Mouse (Mus musculus) neural tube, embryonic 14.5 days (tissue): ENCODE data around the gene Fbxl17. TPM values are rescaled to one million over a fixed set of nuclear protein-coding genes. Genes with fewer than 3 reads are reported as not detected.

Experiments used
- ATAC-seq: fragments of 200-750 bp; cut with Nextera tagmentation; 2 replicates; pipeline ENCODE4 v1.8.0; 2017; ENCODE audit warnings: low read depth, mild to moderate bottlenecking, moderate TSS enrichment, moderate library complexity
- H3K27ac ChIP-seq: fragments of 300-500 bp; sonication (generic); 2 replicates; pipeline ENCODE4 v1.5.1; 2014; ENCODE audit warnings: low read depth, mild to moderate bottlenecking, control low read depth, low read length, moderate library complexity, mixed read lengths
- H3K27me3 ChIP-seq: fragments of 300-500 bp; sonication (generic); 2 replicates; pipeline ENCODE4 v1.6.1; 2014; ENCODE audit warnings: low read length; ENCODE audit not compliant: control insufficient read depth, insufficient read depth
- H3K36me3 ChIP-seq: fragments of 300-500 bp; sonication (generic); 2 replicates; pipeline ENCODE4 v1.6.1; 2014; ENCODE audit warnings: low read length, mixed read lengths; ENCODE audit not compliant: control insufficient read depth, insufficient read depth
- H3K4me1 ChIP-seq: fragments of 300-500 bp; sonication (generic); 2 replicates; pipeline ENCODE4 v1.6.1; 2014; ENCODE audit warnings: low read length; ENCODE audit not compliant: control insufficient read depth, insufficient read depth
- H3K4me2 ChIP-seq: fragments of 300-500 bp; sonication (generic); 2 replicates; pipeline ENCODE4 v1.6.1; 2014; ENCODE audit warnings: mild to moderate bottlenecking, low read depth, low read length, control low read depth
- H3K4me3 ChIP-seq: fragments of 300-500 bp; sonication (generic); 2 replicates; pipeline ENCODE4 v1.5.1; 2014; ENCODE audit warnings: low read depth, low read length, control low read depth, mixed read lengths
- H3K9ac ChIP-seq: fragments of 300-500 bp; sonication (generic); replicated peaks from 2 replicates; pipeline ENCODE4 v1.6.1; 2014; ENCODE audit warnings: low read depth, mild to moderate bottlenecking, control low read depth, low read length, mixed read lengths
- H3K9me3 ChIP-seq: fragments of 300-500 bp; sonication (generic); 2 replicates; pipeline ENCODE4 v1.6.1; 2016; ENCODE audit warnings: low read length; ENCODE audit not compliant: control insufficient read depth
- WGBS: fragments of 180-500 bp; shearing (Covaris S2); extraction: QIAGEN DNeasy Blood & Tissue Kit; methylation state at CpG from one replicate; pipeline ENCODE4 v1.1.7; 2014; 5-methylcytosine and 5-hydroxymethylcytosine counted together
- polyA plus RNA-seq: library from polyadenylated mRNA; unstranded; fragments of >200 nt; fragmentation: Nextera tagmentation; extraction: Ambion mirVana; gene quantifications from 2 replicates; pipeline ENCODE4 v1.2.1, GENCODE M21; 2014

Fbxl17 gene
- polyA plus RNA-seq, 1 experiment from 2014 or later = 17.4 TPM

GRCm38 (mm10) chr17:63364605-63365004, 135.2 kb downstream of the Fbxl17 start:
- Histone ChIP-seq H3K4me3 (no peak overlapping the region), H3K9me3 (no peaks in the 10 kb centered on the region), H3K36me3 (no peaks in the 10 kb centered on the region), H3K9ac (no peak overlapping the region), H3K4me2 (no peak overlapping the region), H3K4me1 (no peaks in the 10 kb centered on the region), H3K27me3 (no peaks in the 10 kb centered on the region), H3K27ac (no peak overlapping the region)
- WGBS = 95% methylated on average over 7 of the region's 7 CpGs
- ATAC-seq = no peak

GRCm38 (mm10) chr17:63362196-63362595, 137.6 kb downstream of the Fbxl17 start:
- H3K4me3 ChIP-seq = no peak overlapping the region
- no peak for ATAC-seq
- no peak overlapping the region for H3K9ac ChIP-seq

GRCm38 (mm10) chr17:63361679-63362078, 138.1 kb downstream of the Fbxl17 start:
- Histone ChIP-seq H3K4me1 (no peaks in the 10 kb centered on the region), H3K4me2 (no peak overlapping the region), H3K27me3 (no peaks in the 10 kb centered on the region), H3K27ac (no peak overlapping the region), H3K9ac (no peak overlapping the region), H3K4me3 (no peak overlapping the region), H3K9me3 (no peaks in the 10 kb centered on the region), H3K36me3 (no peaks in the 10 kb centered on the region)
- WGBS = 94% methylated on average over 9 of the region's 9 CpGs
- no peak for ATAC-seq

More at GRCm38 (mm10) chr17:63362196-63362595, 137.6 kb downstream of the Fbxl17 start:
- no peaks in the 10 kb centered on the region for H3K27me3 ChIP-seq
- H3K36me3 ChIP-seq = no peaks in the 10 kb centered on the region
- H3K27ac ChIP-seq = no peak overlapping the region
- H3K4me2 ChIP-seq = no peak overlapping the region
- no peaks in the 10 kb centered on the region for H3K9me3 ChIP-seq
- H3K4me1 ChIP-seq = no peaks in the 10 kb centered on the region
- WGBS = 76% methylated on average over 3 of the region's 3 CpGs

DNA sequence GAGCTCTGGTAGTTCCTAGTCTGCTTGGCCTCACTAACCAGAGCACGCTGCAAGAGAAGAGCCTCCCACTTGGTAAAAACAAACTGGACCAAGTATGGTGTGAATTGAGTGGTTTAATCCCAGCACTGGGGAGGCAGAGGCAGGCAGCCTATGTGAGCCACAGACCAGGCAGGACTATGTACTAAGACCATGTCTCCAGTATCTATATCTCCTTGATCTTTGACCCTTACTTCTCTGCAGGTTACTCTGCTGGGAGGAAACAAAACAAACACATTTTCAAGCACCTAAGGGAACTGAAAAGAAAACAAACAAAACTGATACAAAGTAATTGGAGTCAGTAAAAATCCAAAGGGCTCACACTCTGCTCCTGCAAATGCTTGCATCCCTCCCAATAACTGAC, 141.0 kb downstream of the Fbxl17 start:
- H3K27me3 ChIP-seq = no peaks in the 10 kb centered on the region
- H3K36me3 ChIP-seq = no peaks in the 10 kb centered on the region
- no peaks in the 10 kb centered on the region for H3K4me1 ChIP-seq
- H3K27ac ChIP-seq = no peak overlapping the region
- no peaks in the 10 kb centered on the region for H3K9me3 ChIP-seq
- ATAC-seq = no peak
- WGBS = 100% methylated on average over 1 of the region's 1 CpGs
- no peak overlapping the region for H3K4me2 ChIP-seq
- no peak overlapping the region for H3K4me3 ChIP-seq
- no peak overlapping the region for H3K9ac ChIP-seq

DNA sequence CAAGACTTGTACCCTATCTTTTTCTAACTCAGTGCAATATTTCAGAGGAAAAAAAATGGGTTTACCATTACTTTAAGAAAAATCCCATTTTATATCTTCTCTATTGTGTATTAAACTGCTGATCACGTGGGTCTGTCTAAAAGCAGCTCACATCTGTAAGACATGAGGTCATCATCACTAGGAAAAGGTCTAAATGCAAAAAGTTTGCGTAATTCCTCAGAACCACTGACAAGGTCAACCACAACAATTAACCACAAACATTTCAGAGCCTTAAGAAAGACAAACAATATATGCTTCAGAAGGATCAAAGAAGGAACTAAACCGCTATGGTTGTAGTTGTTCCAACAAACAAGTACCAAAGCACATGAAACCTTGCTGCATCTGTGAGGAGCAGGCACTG, 143.6 kb downstream of the Fbxl17 start:
- H3K9ac ChIP-seq = no peak overlapping the region
- H3K4me3 ChIP-seq = no peak overlapping the region
- H3K27me3 ChIP-seq = no peaks in the 10 kb centered on the region
- H3K4me2 ChIP-seq = no peak overlapping the region
- no peaks in the 10 kb centered on the region for H3K36me3 ChIP-seq
- WGBS = 86% methylated on average over 3 of the region's 3 CpGs
- no peaks in the 10 kb centered on the region for H3K4me1 ChIP-seq
- ATAC-seq = no peak
- no peak overlapping the region for H3K27ac ChIP-seq
- H3K9me3 ChIP-seq = no peaks in the 10 kb centered on the region

- Histone ChIP-seq H3K4me3 (no peak overlapping the region), H3K27ac (no peak overlapping the region), H3K9me3 (no peaks in the 10 kb centered on the region), H3K4me2 (no peak overlapping the region), H3K36me3 (no peaks in the 10 kb centered on the region), H3K27me3 (no peaks in the 10 kb centered on the region), H3K9ac (no peak overlapping the region), H3K4me1 (no peaks in the 10 kb centered on the region)
- 76% methylated on average over 6 of the region's 6 CpGs for WGBS
- ATAC-seq = peak; percentile 63; the same call in 1 of the 2 replicates
Observed at GRCm38 (mm10) chr17:63352634-63353195, 147.1 kb downstream of the Fbxl17 start.

DNA sequence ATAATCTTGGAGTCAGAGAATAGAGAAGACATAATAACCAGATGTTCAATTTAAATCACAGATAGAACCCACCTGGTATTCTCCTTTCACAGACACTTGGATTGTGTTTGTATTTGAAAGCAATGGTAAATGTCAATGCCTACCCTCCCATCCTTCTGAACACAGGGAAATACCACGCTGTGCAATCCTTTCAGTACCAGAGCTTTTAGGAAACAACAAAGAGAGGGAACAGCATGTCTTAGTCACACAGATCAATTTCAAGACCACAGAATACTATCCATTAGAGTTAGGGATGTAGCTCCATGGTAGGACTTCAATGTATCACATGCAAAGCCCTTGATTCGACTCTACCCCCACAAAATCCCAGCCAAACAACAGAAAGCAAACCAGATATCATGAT, 148.1 kb downstream of the Fbxl17 start:
- ATAC-seq = no peak
- Histone ChIP-seq H3K9me3 (no peaks in the 10 kb centered on the region), H3K4me3 (no peak overlapping the region), H3K27ac (no peak overlapping the region), H3K36me3 (no peaks in the 10 kb centered on the region), H3K27me3 (no peaks in the 10 kb centered on the region), H3K4me2 (no peak overlapping the region), H3K9ac (no peak overlapping the region), H3K4me1 (no peaks in the 10 kb centered on the region)
- 65% methylated on average over 2 of the region's 2 CpGs for WGBS

GRCm38 (mm10) chr17:63350876-63351509, 148.8 kb downstream of the Fbxl17 start:
- WGBS = 64% methylated on average over 4 of the region's 4 CpGs
- H3K4me2 ChIP-seq = no peak overlapping the region
- H3K27ac ChIP-seq = no peak overlapping the region
- no peak overlapping the region for H3K9ac ChIP-seq
- H3K4me1 ChIP-seq = no peaks in the 10 kb centered on the region
- ATAC-seq = no peak
- H3K4me3 ChIP-seq = no peak overlapping the region
- H3K36me3 ChIP-seq = no peaks in the 10 kb centered on the region
- no peaks in the 10 kb centered on the region for H3K27me3 ChIP-seq
- no peaks in the 10 kb centered on the region for H3K9me3 ChIP-seq

- no peak overlapping the region for H3K4me3 ChIP-seq
- H3K9me3 ChIP-seq = no peaks in the 10 kb centered on the region
- no peaks in the 10 kb centered on the region; the same call in 1 of the 2 replicates for H3K4me1 ChIP-seq
- WGBS = 84% methylated on average over 5 of the region's 5 CpGs
- H3K4me2 ChIP-seq = no peak overlapping the region
- ATAC-seq = no peak
- no peak overlapping the region for H3K9ac ChIP-seq
- H3K27me3 ChIP-seq = no peaks in the 10 kb centered on the region
- no peak overlapping the region for H3K27ac ChIP-seq
- H3K36me3 ChIP-seq = no peaks in the 10 kb centered on the region
Observed at GRCm38 (mm10) chr17:63344101-63344500, 155.7 kb downstream of the Fbxl17 start.
